Mouse (Mus musculus) frontal cortex, postnatal 36 days (tissue): ENCODE data around the gene Acsl5.

ENCODE experiments used
- DNase-seq, 2 experiments: peaks; one replicate each; pipeline ENCODE4 v3.0.0; 2022; ENCODE audit warnings: low spot score in 2 of 2

Acsl5 gene

GRCm38 (mm10) chr19:55284093-55284492, 32.4 kb downstream of the Acsl5 start:
- no peak for DNase-seq

GRCm38 (mm10) chr19:55286034-55286433, 34.3 kb downstream of the Acsl5 start:
- DNase-seq = no peak

GRCm38 (mm10) chr19:55288974-55289373, 37.2 kb downstream of the Acsl5 start:
- DNase-seq = no peak

GRCm38 (mm10) chr19:55290621-55291270, 39.0 kb downstream of the Acsl5 start:
- DNase-seq = no peak

GRCm38 (mm10) chr19:55292210-55292850, 40.6 kb downstream of the Acsl5 start:
- DNase-seq = no peak

GRCm38 (mm10) chr19:55293175-55293574, 41.4 kb downstream of the Acsl5 start:
- no peak for DNase-seq

- DNase-seq = no peak
These were observed 43.3 kb downstream of the Acsl5 start for GRCm38 (mm10) chr19:55295075-55295474.

GRCm38 (mm10) chr19:55295556-55295955, 43.8 kb downstream of the Acsl5 start:
- DNase-seq = no peak

GRCm38 (mm10) chr19:55296301-55296700, 44.6 kb downstream of the Acsl5 start:
- DNase-seq = no peak

GRCm38 (mm10) chr19:55297489-55297888, 45.8 kb downstream of the Acsl5 start:
- DNase-seq = no peak

GRCm38 (mm10) chr19:55297961-55298360, 46.2 kb downstream of the Acsl5 start:
- no peak for DNase-seq

GRCm38 (mm10) chr19:55299378-55299777, 47.6 kb downstream of the Acsl5 start:
- DNase-seq = no peak

- DNase-seq = no peak
These were observed 48.8 kb downstream of the Acsl5 start for GRCm38 (mm10) chr19:55300525-55300924.

GRCm38 (mm10) chr19:55305024-55305423, 53.3 kb downstream of the Acsl5 start:
- DNase-seq = no peak

GRCm38 (mm10) chr19:55311874-55312273, 60.1 kb downstream of the Acsl5 start:
- no peak for DNase-seq

- no peak for DNase-seq
These were observed 61.9 kb downstream of the Acsl5 start for GRCm38 (mm10) chr19:55313649-55314048.

- DNase-seq = peak; percentile 79 to 88
These were observed 63.8 kb downstream of the Acsl5 start, which contains the start of gene Zdhhc6 for GRCm38 (mm10) chr19:55315452-55316108. Gene Zdhhc6 (minus strand): TSS chr19:55316032.

GRCm38 (mm10) chr19:55316109-55316714, 64.5 kb downstream of the Acsl5 start, which contains the start of gene Vti1a:
Gene Vti1a (plus strand): TSS chr19:55316295.
- peak; percentile 88 to 91 for DNase-seq

- DNase-seq = no peak
These were observed 65.2 kb downstream of the Acsl5 start for GRCm38 (mm10) chr19:55316901-55317300.

GRCm38 (mm10) chr19:55319036-55319435, 67.3 kb downstream of the Acsl5 start:
- no peak for DNase-seq

- DNase-seq = no peak
These were observed 67.8 kb downstream of the Acsl5 start for GRCm38 (mm10) chr19:55319521-55319920.

- no peak for DNase-seq
These were observed 70.9 kb downstream of the Acsl5 start for GRCm38 (mm10) chr19:55322604-55323003.
